Mouse (Mus musculus) layer of hippocampus, postnatal 36 days (tissue): Measurements from ENCODE around the gene Adamtsl5. TPM values are rescaled to one million over a fixed set of nuclear protein-coding genes. Genes with fewer than 3 reads are reported as not detected.
A peak's percentile ranks its signal among the peaks of the same experiment; 100 is the strongest.

Experiments used
- DNase-seq, 2 experiments: peaks; one replicate each; pipeline ENCODE4 v3.0.0; 2022
- total RNA-seq, 2 experiments: library from RNA; stranded (reverse); gene quantifications; 2 replicates each; pipeline ENCODE4 v1.2.3; 2021

The Adamtsl5 gene
- total RNA-seq, 2 experiments from 2014 or later = 4.9 to 5.2 TPM

GRCm38 (mm10) chr10:80317011-80317410, 31.2 kb downstream of the Adamtsl5 start:
- DNase-seq = no peak

GRCm38 (mm10) chr10:80316359-80316781, 31.8 kb downstream of the Adamtsl5 start:
- peak in 1 of 2 experiments; percentile 21 for DNase-seq

- peak in 1 of 2 experiments; percentile 12 for DNase-seq
Observed at GRCm38 (mm10) chr10:80315315-80315714, 32.9 kb downstream of the Adamtsl5 start.

GRCm38 (mm10) chr10:80314494-80315001, 33.7 kb downstream of the Adamtsl5 start:
- DNase-seq = no peak

GRCm38 (mm10) chr10:80313627-80314201, 34.5 kb downstream of the Adamtsl5 start:
- DNase-seq = no peak

GRCm38 (mm10) chr10:80312586-80313504, 35.4 kb downstream of the Adamtsl5 start:
- DNase-seq = no peak

- DNase-seq = no peak
Observed at GRCm38 (mm10) chr10:80311560-80311959, 36.7 kb downstream of the Adamtsl5 start.

GRCm38 (mm10) chr10:80304862-80305261, 43.4 kb downstream of the Adamtsl5 start:
- DNase-seq = no peak

GRCm38 (mm10) chr10:80304458-80304857, 43.8 kb downstream of the Adamtsl5 start:
- DNase-seq = no peak

GRCm38 (mm10) chr10:80302471-80302881, 45.7 kb downstream of the Adamtsl5 start:
- no peak for DNase-seq

GRCm38 (mm10) chr10:80302082-80302355, 46.2 kb downstream of the Adamtsl5 start:
- DNase-seq = no peak

- no peak for DNase-seq
Observed at GRCm38 (mm10) chr10:80301256-80302081, 46.7 kb downstream of the Adamtsl5 start.

GRCm38 (mm10) chr10:80300672-80301181, 47.5 kb downstream of the Adamtsl5 start:
- no peak for DNase-seq

GRCm38 (mm10) chr10:80299824-80300223, 48.4 kb downstream of the Adamtsl5 start:
- DNase-seq = no peak

GRCm38 (mm10) chr10:80299301-80299700, 48.9 kb downstream of the Adamtsl5 start:
- DNase-seq = no peak

- DNase-seq = peak; percentile 91 to 92
Observed at GRCm38 (mm10) chr10:80298571-80299281, 49.5 kb downstream of the Adamtsl5 start.

GRCm38 (mm10) chr10:80297526-80298133, 50.6 kb downstream of the Adamtsl5 start:
- DNase-seq = no peak

GRCm38 (mm10) chr10:80296824-80297223, 51.4 kb downstream of the Adamtsl5 start:
- no peak for DNase-seq

GRCm38 (mm10) chr10:80295618-80296425, 52.4 kb downstream of the Adamtsl5 start, which contains the start of gene Apc2:
TSS of gene Apc2 (plus strand) at chr10:80295977.
- peak; percentile 81 to 82 for DNase-seq

GRCm38 (mm10) chr10:80294788-80295303, 53.4 kb downstream of the Adamtsl5 start:
- no peak for DNase-seq
